Mouse (Mus musculus): ENCODE data around the gene Pth2r. TPM values are rescaled to one million over a fixed set of nuclear protein-coding genes. Genes with fewer than 3 reads are reported as not detected.

The Pth2r gene
- 2.6 and 4.3 TPM in 2 replicates for polyA plus RNA-seq (2014; fragmentation: Nextera tagmentation; extraction: Ambion mirVana)

GRCm38 (mm10) chr1:65281756-65282155, at the start of gene Pth2r:
Gene Pth2r, plus strand, starts transcription at chr1:65282056.
- Histone ChIP-seq H3K36me3 (replicated peaks; ENCODE audit: control insufficient read depth, insufficient read depth) (no peaks in the 10 kb centered on the region), H3K27me3 (ENCODE audit: control insufficient read depth, insufficient read depth, low read length) (no peaks in the 10 kb centered on the region), H3K9me3 (ENCODE audit: control insufficient read depth, low read length) (no peaks in the 10 kb centered on the region), H3K27ac (no peak within 1 kb of the TSS), H3K4me1 (replicated peaks; ENCODE audit: control insufficient read depth, insufficient read depth, low read length) (no peaks in the 10 kb centered on the region), H3K9ac (no peak within 1 kb of the TSS), H3K4me3 (replicated peaks; ENCODE audit: low read length) (no peak within 1 kb of the TSS), H3K4me2 (replicated peaks) (no peak within 1 kb of the TSS)
- no peak for DNase-seq (ENCODE audit: low spot score)
- 85% methylated on average over 6 of the region's 6 CpGs for WGBS
- no peak for ATAC-seq (ENCODE audit: low FRiP score)

GRCm38 (mm10) chr1:65237712-65238111, 44.1 kb upstream of the Pth2r start:
- Histone ChIP-seq H3K36me3 (replicated peaks; ENCODE audit: control insufficient read depth, insufficient read depth) (peaks cover 28% of the 10 kb centered on the region), H3K27me3 (ENCODE audit: control insufficient read depth, insufficient read depth, low read length) (no peaks in the 10 kb centered on the region), H3K9me3 (ENCODE audit: control insufficient read depth, low read length) (no peaks in the 10 kb centered on the region), H3K9ac (no peak overlapping the region), H3K4me2 (replicated peaks) (no peak overlapping the region), H3K4me1 (replicated peaks; ENCODE audit: control insufficient read depth, insufficient read depth, low read length) (no peaks in the 10 kb centered on the region), H3K27ac (no peak overlapping the region), H3K4me3 (replicated peaks; ENCODE audit: low read length) (no peak overlapping the region)
- DNase-seq (ENCODE audit: low spot score) (no peak), ATAC-seq (ENCODE audit: low FRiP score) (no peak)
- WGBS, result 93% methylated on average over 3 of the region's 3 CpGs

DNA sequence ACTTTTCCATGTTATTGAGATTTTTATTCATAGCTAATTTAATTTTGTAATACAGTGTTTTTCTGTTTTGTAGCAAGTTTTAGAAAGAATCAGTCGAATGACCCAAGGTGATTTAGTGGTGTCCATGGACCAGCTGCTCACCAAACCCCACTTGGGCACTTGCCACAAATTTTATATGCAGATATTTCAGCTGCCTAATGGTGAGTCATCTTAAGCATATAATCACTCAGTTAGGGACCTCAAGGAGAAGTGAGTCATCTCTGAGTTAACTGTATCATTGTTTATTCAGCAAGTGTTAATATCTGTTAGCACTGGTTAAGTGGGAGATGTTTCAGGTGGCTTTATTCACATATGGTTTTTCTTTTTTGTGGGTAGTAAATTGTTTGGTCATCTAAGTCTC, 36.2 kb upstream of the Pth2r start:
- Histone ChIP-seq H3K27ac (no peak overlapping the region), H3K4me1 (replicated peaks; ENCODE audit: control insufficient read depth, insufficient read depth, low read length) (no peaks in the 10 kb centered on the region), H3K9ac (no peak overlapping the region), H3K4me3 (replicated peaks; ENCODE audit: low read length) (no peak overlapping the region), H3K4me2 (replicated peaks) (no peak overlapping the region), H3K27me3 (ENCODE audit: control insufficient read depth, insufficient read depth, low read length) (no peaks in the 10 kb centered on the region), H3K36me3 (replicated peaks; ENCODE audit: control insufficient read depth, insufficient read depth) (peaks cover 30% of the 10 kb centered on the region), H3K9me3 (ENCODE audit: control insufficient read depth, low read length) (no peaks in the 10 kb centered on the region)
- DNase-seq (ENCODE audit: low spot score) (no peak), ATAC-seq (ENCODE audit: low FRiP score) (no peak)
- 90% methylated on average over 1 of the region's 1 CpGs for WGBS

DNA sequence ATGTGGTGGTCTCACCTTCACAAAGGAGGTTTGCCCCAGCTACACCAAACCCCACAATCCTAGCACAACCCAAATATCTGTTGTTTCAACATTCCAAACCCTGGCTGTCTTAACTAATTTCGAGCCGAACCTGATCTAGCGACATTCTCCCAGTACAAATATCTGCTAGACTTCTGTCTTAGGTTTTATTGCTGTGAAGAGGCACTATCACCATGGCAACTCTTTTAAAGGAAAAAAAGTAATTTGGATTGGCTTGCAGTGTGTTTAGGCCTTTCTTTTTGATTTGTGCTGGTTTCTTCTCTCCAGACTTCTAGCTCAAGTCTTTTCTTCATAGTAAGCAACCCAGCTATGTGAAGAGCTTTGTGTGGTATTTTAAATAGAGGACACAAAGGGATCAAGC, 1.4 kb upstream of the Pth2r start:
- H3K27me3 ChIP-seq (ENCODE audit: control insufficient read depth, insufficient read depth, low read length), result no peaks in the 10 kb centered on the region
- no peak overlapping the region for H3K9ac ChIP-seq
- H3K4me2 ChIP-seq (replicated peaks), result no peak overlapping the region
- 50% methylated on average over 3 of the region's 3 CpGs for WGBS
- ATAC-seq (ENCODE audit: low FRiP score) (no peak), DNase-seq (ENCODE audit: low spot score) (no peak)
- no peak overlapping the region for H3K27ac ChIP-seq
- H3K4me1 ChIP-seq (replicated peaks; ENCODE audit: control insufficient read depth, insufficient read depth, low read length), result no peaks in the 10 kb centered on the region
- no peak overlapping the region for H3K4me3 ChIP-seq (replicated peaks; ENCODE audit: low read length)
- H3K36me3 ChIP-seq (replicated peaks; ENCODE audit: control insufficient read depth, insufficient read depth), result no peaks in the 10 kb centered on the region
- H3K9me3 ChIP-seq (ENCODE audit: control insufficient read depth, low read length), result no peaks in the 10 kb centered on the region

- Histone ChIP-seq H3K36me3 (replicated peaks; ENCODE audit: control insufficient read depth, insufficient read depth) (no peaks in the 10 kb centered on the region), H3K27ac (no peak overlapping the region), H3K4me3 (replicated peaks; ENCODE audit: low read length) (no peak overlapping the region), H3K9ac (no peak overlapping the region), H3K27me3 (ENCODE audit: control insufficient read depth, insufficient read depth, low read length) (no peaks in the 10 kb centered on the region), H3K4me1 (replicated peaks; ENCODE audit: control insufficient read depth, insufficient read depth, low read length) (no peaks in the 10 kb centered on the region), H3K4me2 (replicated peaks) (no peak overlapping the region), H3K9me3 (ENCODE audit: control insufficient read depth, low read length) (no peaks in the 10 kb centered on the region)
- DNase-seq (ENCODE audit: low spot score) (peak; percentile 85), ATAC-seq (ENCODE audit: low FRiP score) (peak; percentile 75)
- 6% methylated on average over 6 of the region's 6 CpGs for whole genome bisulfite sequencing
Measured at GRCm38 (mm10) chr1:65282766-65283165, 910 bp downstream of the Pth2r start.

DNA sequence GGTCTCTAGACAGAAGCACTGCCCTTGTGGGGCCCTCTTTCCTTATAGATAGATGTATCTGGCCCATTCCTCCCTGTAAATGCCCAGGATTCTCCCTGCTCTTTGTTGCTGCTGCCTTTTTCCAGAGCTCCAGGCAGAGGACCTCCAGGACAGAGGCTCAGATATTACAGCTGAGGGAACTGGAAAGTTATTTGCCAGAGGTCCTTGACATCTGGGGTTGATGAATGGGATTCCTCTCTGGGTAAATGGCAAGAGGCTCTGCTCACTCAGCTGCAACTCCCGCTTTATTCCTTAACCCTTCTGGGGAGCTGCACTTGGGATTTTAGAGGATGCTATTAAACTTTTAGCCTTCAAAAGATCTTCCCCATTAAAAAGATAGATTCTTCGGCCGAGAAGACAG, 26.6 kb downstream of the Pth2r start:
- no peak overlapping the region for H3K4me3 ChIP-seq (replicated peaks; ENCODE audit: low read length)
- 74% methylated on average over 3 of the region's 3 CpGs for WGBS
- DNase-seq (ENCODE audit: low spot score), result no peak
- no peak overlapping the region for H3K9ac ChIP-seq
- H3K36me3 ChIP-seq (replicated peaks; ENCODE audit: control insufficient read depth, insufficient read depth), result no peaks in the 10 kb centered on the region
- H3K9me3 ChIP-seq (ENCODE audit: control insufficient read depth, low read length), result no peaks in the 10 kb centered on the region
- H3K27ac ChIP-seq, result no peak overlapping the region
- H3K4me1 ChIP-seq (replicated peaks; ENCODE audit: control insufficient read depth, insufficient read depth, low read length), result peaks cover 8% of the 10 kb centered on the region; the same call in 1 of the 2 replicates
- H3K27me3 ChIP-seq (ENCODE audit: control insufficient read depth, insufficient read depth, low read length), result peaks cover 19% of the 10 kb centered on the region
- ATAC-seq (ENCODE audit: low FRiP score), result no peak
- H3K4me2 ChIP-seq (replicated peaks), result no peak overlapping the region

- DNase-seq (ENCODE audit: low spot score), result no peak
- H3K4me1 ChIP-seq (replicated peaks; ENCODE audit: control insufficient read depth, insufficient read depth, low read length), result peaks cover 14% of the 10 kb centered on the region; the same call in 1 of the 2 replicates
- H3K9ac ChIP-seq, result peak overlapping the region; percentile 58
- peak overlapping the region; percentile 95 for H3K4me2 ChIP-seq (replicated peaks)
- peak; percentile 40; the same call in 1 of the 2 replicates for ATAC-seq (ENCODE audit: low FRiP score)
- H3K36me3 ChIP-seq (replicated peaks; ENCODE audit: control insufficient read depth, insufficient read depth), result no peaks in the 10 kb centered on the region
- H3K27ac ChIP-seq, result no peak overlapping the region
- peaks cover 19% of the 10 kb centered on the region for H3K27me3 ChIP-seq (ENCODE audit: control insufficient read depth, insufficient read depth, low read length)
- 1% methylated on average over 26 of the region's 29 CpGs for WGBS
- H3K9me3 ChIP-seq (ENCODE audit: control insufficient read depth, low read length), result no peaks in the 10 kb centered on the region
- H3K4me3 ChIP-seq (replicated peaks; ENCODE audit: low read length), result peak overlapping the region; percentile 42
Measured at GRCm38 (mm10) chr1:65311214-65311933, 29.5 kb downstream of the Pth2r start.

DNA sequence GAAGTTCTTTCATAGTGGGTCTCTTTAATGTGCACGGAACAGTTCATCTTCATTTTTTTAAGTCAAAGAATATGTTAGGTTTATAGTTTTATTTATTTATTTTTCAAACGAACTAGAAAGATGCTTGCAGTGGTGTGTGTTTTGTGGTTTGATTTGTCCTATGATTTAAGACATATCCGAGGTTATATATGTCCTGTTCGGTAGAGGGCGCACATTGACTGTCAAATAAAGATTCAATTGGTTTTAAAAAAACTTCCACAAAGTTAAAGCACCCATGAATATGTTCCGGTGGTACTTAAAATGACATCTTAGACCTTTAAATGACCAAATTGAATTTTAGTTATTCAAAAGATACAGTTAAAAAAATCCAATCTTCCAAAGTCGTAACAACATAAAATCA, 30.3 kb downstream of the Pth2r start:
- peaks cover 14% of the 10 kb centered on the region; the same call in 1 of the 2 replicates for H3K4me1 ChIP-seq (replicated peaks; ENCODE audit: control insufficient read depth, insufficient read depth, low read length)
- peak; percentile 86 for DNase-seq (ENCODE audit: low spot score)
- peak overlapping the region; percentile 95 for H3K4me2 ChIP-seq (replicated peaks)
- no peaks in the 10 kb centered on the region for H3K36me3 ChIP-seq (replicated peaks; ENCODE audit: control insufficient read depth, insufficient read depth)
- H3K27me3 ChIP-seq (ENCODE audit: control insufficient read depth, insufficient read depth, low read length), result peaks cover 19% of the 10 kb centered on the region
- H3K4me3 ChIP-seq (replicated peaks; ENCODE audit: low read length), result peak overlapping the region; percentile 42
- no peaks in the 10 kb centered on the region for H3K9me3 ChIP-seq (ENCODE audit: control insufficient read depth, low read length)
- peak overlapping the region; percentile 58 for H3K9ac ChIP-seq
- ATAC-seq (ENCODE audit: low FRiP score), result no peak
- no peak overlapping the region for H3K27ac ChIP-seq
- 13% methylated on average over 7 of the region's 7 CpGs for WGBS

DNA sequence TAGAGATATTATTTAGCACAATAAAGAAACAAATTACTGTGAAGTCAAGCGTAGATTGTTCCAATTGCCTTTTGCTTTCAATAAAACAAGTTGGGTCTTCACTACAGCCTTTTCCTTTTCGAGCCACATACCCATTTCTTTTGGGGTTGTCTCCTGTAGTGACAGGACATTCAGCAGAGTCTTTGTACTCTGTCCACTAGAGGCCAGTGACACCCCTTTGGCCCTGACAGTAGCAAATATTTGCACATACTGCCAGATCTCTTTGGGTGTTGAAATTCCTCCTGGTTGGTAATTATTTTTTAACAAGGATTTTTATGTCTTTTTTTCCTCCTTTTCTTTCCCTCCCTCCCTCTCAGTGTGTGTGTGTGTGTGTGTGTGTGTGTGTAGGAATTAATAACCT, 31.0 kb downstream of the Pth2r start:
- 34% methylated on average over 2 of the region's 2 CpGs for WGBS
- Histone ChIP-seq H3K27me3 (ENCODE audit: control insufficient read depth, insufficient read depth, low read length) (peaks cover 19% of the 10 kb centered on the region), H3K9me3 (ENCODE audit: control insufficient read depth, low read length) (no peaks in the 10 kb centered on the region), H3K36me3 (replicated peaks; ENCODE audit: control insufficient read depth, insufficient read depth) (no peaks in the 10 kb centered on the region), H3K4me3 (replicated peaks; ENCODE audit: low read length) (no peak overlapping the region), H3K9ac (no peak overlapping the region), H3K4me1 (replicated peaks; ENCODE audit: control insufficient read depth, insufficient read depth, low read length) (peaks cover 14% of the 10 kb centered on the region; the same call in 1 of the 2 replicates), H3K27ac (no peak overlapping the region), H3K4me2 (replicated peaks) (no peak overlapping the region)
- no peak for ATAC-seq (ENCODE audit: low FRiP score)
- DNase-seq (ENCODE audit: low spot score), result no peak

All from hindbrain, embryonic 14.5 days (tissue).